Mouse (Mus musculus): ENCODE measurements at regions not wholly inside any gene's neighbourhood (a gene's known extent, or its start where the extent isn't known, plus 50 kb on each side); places are given as distances from the start of the nearest gene placed in this dataset.

GRCm38 (mm10) chr15:43581246-43581645, 3447.1 kb downstream of the 9330182O14Rik start:
- ATAC-seq (ENCODE audit: low FRiP score, low TSS enrichment), result no peak

DNA sequence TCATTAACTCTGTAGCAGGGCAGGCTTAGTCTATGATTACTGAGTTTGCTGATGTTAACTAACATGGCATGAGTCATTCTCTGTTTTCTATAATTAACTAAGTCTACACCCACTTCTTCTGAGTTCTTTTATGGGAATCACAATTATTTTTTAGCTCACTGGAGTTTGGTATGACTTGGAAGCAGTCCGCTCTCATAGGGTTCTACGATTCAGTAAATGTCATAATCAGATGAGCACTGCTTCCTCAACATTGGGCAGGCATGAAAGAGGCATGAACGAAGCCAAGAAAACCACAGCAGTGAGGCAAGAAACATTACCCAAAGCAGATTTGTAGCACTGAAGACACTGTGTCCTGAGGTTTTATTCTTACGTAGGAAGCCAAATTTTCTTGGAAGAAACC, 3451.6 kb downstream of the 9330182O14Rik start:
- TF ChIP-seq EP300 (optimal IDR thresholded peaks at IDR 0.05) (no peak), CTCF (IDR thresholded peaks at IDR 0.05; ENCODE audit: low read depth) (no peak)
- H3K4me3 ChIP-seq (ENCODE audit: low read depth, low read length), result no peak overlapping the region
- H3K27ac ChIP-seq (replicated peaks), result no peak overlapping the region
- DNase-seq (ENCODE audit: low spot score) (no peak), ATAC-seq (ENCODE audit: low FRiP score, low TSS enrichment) (no peak)
- no peaks in the 10 kb centered on the region for H3K36me3 ChIP-seq (ENCODE audit: control insufficient read depth, insufficient read depth, low read length)
- H3K4me2 ChIP-seq (replicated peaks; ENCODE audit: low read depth), result no peak overlapping the region
- no peaks in the 10 kb centered on the region for H3K4me1 ChIP-seq (replicated peaks; ENCODE audit: control insufficient read depth, insufficient read depth)
- no peak overlapping the region for H3K9ac ChIP-seq (ENCODE audit: low read length)
- no peaks in the 10 kb centered on the region for H3K27me3 ChIP-seq (ENCODE audit: control insufficient read depth, insufficient read depth, low read length)
- H3K9me3 ChIP-seq (ENCODE audit: control insufficient read depth, low read length), result no peaks in the 10 kb centered on the region
- 81% methylated on average over 4 of the region's 4 CpGs for WGBS

More at GRCm38 (mm10) chr15:43581246-43581645, 3447.1 kb downstream of the 9330182O14Rik start:
- no peaks in the 10 kb centered on the region for H3K36me3 ChIP-seq (ENCODE audit: control insufficient read depth, insufficient read depth, low read length)
- TF ChIP-seq CTCF (IDR thresholded peaks at IDR 0.05; ENCODE audit: low read depth) (no peak), EP300 (optimal IDR thresholded peaks at IDR 0.05) (no peak)
- H3K9me3 ChIP-seq (ENCODE audit: control insufficient read depth, low read length), result no peaks in the 10 kb centered on the region
- H3K4me1 ChIP-seq (replicated peaks; ENCODE audit: control insufficient read depth, insufficient read depth), result no peaks in the 10 kb centered on the region
- H3K4me2 ChIP-seq (replicated peaks; ENCODE audit: low read depth), result no peak overlapping the region
- H3K27me3 ChIP-seq (ENCODE audit: control insufficient read depth, insufficient read depth, low read length), result no peaks in the 10 kb centered on the region
- H3K9ac ChIP-seq (ENCODE audit: low read length), result no peak overlapping the region
- no peak overlapping the region for H3K4me3 ChIP-seq (ENCODE audit: low read depth, low read length)
- no peak overlapping the region for H3K27ac ChIP-seq (replicated peaks)
- DNase-seq (ENCODE audit: low spot score), result no peak

DNA sequence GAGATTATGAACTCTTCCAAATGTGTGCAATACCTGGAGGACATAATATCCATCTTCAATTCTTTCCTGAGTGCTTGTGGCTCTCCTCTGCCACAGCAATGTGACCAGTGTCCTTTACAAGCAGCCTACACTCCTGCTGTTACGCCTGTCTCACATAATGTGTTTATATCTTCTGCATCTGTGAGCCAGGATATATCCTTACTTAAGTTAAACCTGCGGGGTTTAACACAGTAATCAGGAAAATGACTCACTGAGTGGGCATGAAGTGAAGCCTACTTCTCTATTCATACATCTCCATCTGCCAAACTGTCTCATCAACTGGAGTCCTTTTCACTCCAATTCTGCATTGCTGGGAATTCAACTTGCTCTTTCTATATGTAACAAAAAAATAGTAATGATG, 3453.9 kb downstream of the 9330182O14Rik start:
- no peak for DNase-seq (ENCODE audit: low spot score)
- no peaks in the 10 kb centered on the region for H3K4me1 ChIP-seq (replicated peaks; ENCODE audit: control insufficient read depth, insufficient read depth)
- TF ChIP-seq EP300 (optimal IDR thresholded peaks at IDR 0.05) (no peak), CTCF (IDR thresholded peaks at IDR 0.05; ENCODE audit: low read depth) (no peak)
- H3K9me3 ChIP-seq (ENCODE audit: control insufficient read depth, low read length), result no peaks in the 10 kb centered on the region
- no peaks in the 10 kb centered on the region for H3K36me3 ChIP-seq (ENCODE audit: control insufficient read depth, insufficient read depth, low read length)
- no peak overlapping the region for H3K9ac ChIP-seq (ENCODE audit: low read length)
- whole genome bisulfite sequencing, result 58% methylated on average over 2 of the region's 2 CpGs
- H3K27ac ChIP-seq (replicated peaks), result no peak overlapping the region
- ATAC-seq (ENCODE audit: low FRiP score, low TSS enrichment), result no peak
- H3K4me3 ChIP-seq (ENCODE audit: low read depth, low read length), result no peak overlapping the region
- H3K4me2 ChIP-seq (replicated peaks; ENCODE audit: low read depth), result no peak overlapping the region
- H3K27me3 ChIP-seq (ENCODE audit: control insufficient read depth, insufficient read depth, low read length), result no peaks in the 10 kb centered on the region

- DNase-seq (ENCODE audit: low spot score) (no peak), ATAC-seq (ENCODE audit: low FRiP score, low TSS enrichment) (no peak)
- TF ChIP-seq CTCF (IDR thresholded peaks at IDR 0.05; ENCODE audit: low read depth), result no peak
- no peak for TF ChIP-seq EP300 (optimal IDR thresholded peaks at IDR 0.05)
Measured at GRCm38 (mm10) chr15:43607700-43608099, 3473.5 kb downstream of the 9330182O14Rik start.

GRCm38 (mm10) chr15:43609901-43610300, 3475.7 kb downstream of the 9330182O14Rik start:
- TF ChIP-seq CTCF (IDR thresholded peaks at IDR 0.05; ENCODE audit: low read depth), result no peak
- TF ChIP-seq EP300 (optimal IDR thresholded peaks at IDR 0.05), result no peak
- no peak overlapping the region for H3K27ac ChIP-seq (replicated peaks)
- no peaks in the 10 kb centered on the region for H3K27me3 ChIP-seq (ENCODE audit: control insufficient read depth, insufficient read depth, low read length)
- H3K9ac ChIP-seq (ENCODE audit: low read length), result no peak overlapping the region
- no peak for DNase-seq (ENCODE audit: low spot score)
- no peaks in the 10 kb centered on the region for H3K36me3 ChIP-seq (ENCODE audit: control insufficient read depth, insufficient read depth, low read length)
- H3K4me1 ChIP-seq (replicated peaks; ENCODE audit: control insufficient read depth, insufficient read depth), result no peaks in the 10 kb centered on the region
- no peaks in the 10 kb centered on the region for H3K9me3 ChIP-seq (ENCODE audit: control insufficient read depth, low read length)
- ATAC-seq (ENCODE audit: low FRiP score, low TSS enrichment), result no peak
- H3K4me3 ChIP-seq (ENCODE audit: low read depth, low read length), result no peak overlapping the region
- H3K4me2 ChIP-seq (replicated peaks; ENCODE audit: low read depth), result no peak overlapping the region
- 71% methylated on average over 2 of the region's 2 CpGs for WGBS

More at GRCm38 (mm10) chr15:43607700-43608099, 3473.5 kb downstream of the 9330182O14Rik start:
- no peaks in the 10 kb centered on the region for H3K27me3 ChIP-seq (ENCODE audit: control insufficient read depth, insufficient read depth, low read length)
- WGBS, result 79% methylated on average over 4 of the region's 4 CpGs
- H3K4me2 ChIP-seq (replicated peaks; ENCODE audit: low read depth), result no peak overlapping the region
- no peak overlapping the region for H3K9ac ChIP-seq (ENCODE audit: low read length)
- H3K36me3 ChIP-seq (ENCODE audit: control insufficient read depth, insufficient read depth, low read length), result no peaks in the 10 kb centered on the region
- H3K4me1 ChIP-seq (replicated peaks; ENCODE audit: control insufficient read depth, insufficient read depth), result no peaks in the 10 kb centered on the region
- H3K27ac ChIP-seq (replicated peaks), result no peak overlapping the region
- H3K9me3 ChIP-seq (ENCODE audit: control insufficient read depth, low read length), result no peaks in the 10 kb centered on the region
- H3K4me3 ChIP-seq (ENCODE audit: low read depth, low read length), result no peak overlapping the region

GRCm38 (mm10) chr15:43614004-43614661, 3480.0 kb downstream of the 9330182O14Rik start:
- 31% methylated on average over 5 of the region's 5 CpGs for WGBS
- TF ChIP-seq EP300 (optimal IDR thresholded peaks at IDR 0.05) (no peak), CTCF (IDR thresholded peaks at IDR 0.05; ENCODE audit: low read depth) (no peak)
- Histone ChIP-seq H3K4me3 (ENCODE audit: low read depth, low read length) (no peak overlapping the region), H3K4me2 (replicated peaks; ENCODE audit: low read depth) (no peak overlapping the region), H3K36me3 (ENCODE audit: control insufficient read depth, insufficient read depth, low read length) (no peaks in the 10 kb centered on the region), H3K9me3 (ENCODE audit: control insufficient read depth, low read length) (no peaks in the 10 kb centered on the region), H3K4me1 (replicated peaks; ENCODE audit: control insufficient read depth, insufficient read depth) (no peaks in the 10 kb centered on the region), H3K27ac (replicated peaks) (no peak overlapping the region), H3K27me3 (ENCODE audit: control insufficient read depth, insufficient read depth, low read length) (no peaks in the 10 kb centered on the region), H3K9ac (ENCODE audit: low read length) (no peak overlapping the region)
- ATAC-seq (ENCODE audit: low FRiP score, low TSS enrichment) (no peak), DNase-seq (ENCODE audit: low spot score) (no peak)
